Mouse (Mus musculus) neural tube, embryonic 11.5 days (tissue): Measurements from ENCODE around the gene Msl1. TPM values are rescaled to one million over a fixed set of nuclear protein-coding genes. Genes with fewer than 3 reads are reported as not detected.

ENCODE experiments used
- ATAC-seq: fragments of 200-750 bp; cut with Nextera tagmentation; 2 replicates; pipeline ENCODE4 v1.8.0; 2017; ENCODE audit warnings: moderate number of reproducible peaks, mild to moderate bottlenecking, moderate TSS enrichment, moderate library complexity; ENCODE audit not compliant: insufficient read depth, low FRiP score, low TSS enrichment
- DNase-seq: peaks from one replicate; pipeline ENCODE4 v3.0.0-alpha.2; 2015; ENCODE audit warnings: low spot score
- H3K27ac ChIP-seq: fragments of 300-500 bp; sonication (generic); 2 replicates; pipeline ENCODE4 v1.5.1; 2014; ENCODE audit warnings: low read depth, mild to moderate bottlenecking, low read length
- H3K27me3 ChIP-seq: fragments of 300-500 bp; sonication (generic); 2 replicates; pipeline ENCODE4 v1.6.1; 2014; ENCODE audit warnings: mild to moderate bottlenecking, low read length, mixed read lengths; ENCODE audit not compliant: control insufficient read depth, insufficient read depth
- H3K36me3 ChIP-seq: fragments of 300-500 bp; sonication (generic); 2 replicates; pipeline ENCODE4 v1.6.1; 2014; ENCODE audit warnings: mild to moderate bottlenecking, low read length, moderate library complexity, mixed read lengths; ENCODE audit not compliant: control insufficient read depth, insufficient read depth
- H3K4me1 ChIP-seq: fragments of 300-500 bp; sonication (generic); 2 replicates; pipeline ENCODE4 v1.6.1; 2014; ENCODE audit warnings: low read length, mixed read lengths; ENCODE audit not compliant: control insufficient read depth, insufficient read depth
- H3K4me2 ChIP-seq: fragments of 300-500 bp; sonication (generic); 2 replicates; pipeline ENCODE4 v1.6.1; 2014; ENCODE audit warnings: low read depth, mild to moderate bottlenecking, moderate library complexity
- H3K4me3 ChIP-seq: fragments of 300-500 bp; sonication (generic); 2 replicates; pipeline ENCODE4 v1.5.1; 2014; ENCODE audit warnings: low read depth, low read length
- H3K9ac ChIP-seq: fragments of 300-500 bp; sonication (generic); 2 replicates; pipeline ENCODE4 v1.6.1; 2014; ENCODE audit warnings: mild to moderate bottlenecking, low read length
- H3K9me3 ChIP-seq: fragments of 300-500 bp; sonication (generic); 2 replicates; pipeline ENCODE4 v1.6.1; 2016; ENCODE audit warnings: low read length; ENCODE audit not compliant: control insufficient read depth
- WGBS: fragments of 180-500 bp; shearing (Covaris S2); extraction: QIAGEN DNeasy Blood & Tissue Kit; methylation state at CpG from one replicate; pipeline ENCODE4 v1.1.7; 2014; 5-methylcytosine and 5-hydroxymethylcytosine counted together
- polyA plus RNA-seq: library from polyadenylated mRNA; unstranded; fragments of >200 nt; fragmentation: Nextera tagmentation; extraction: Ambion mirVana; gene quantifications from 2 replicates; pipeline ENCODE4 v1.2.1, GENCODE M21; 2014

Msl1 gene
- polyA plus RNA-seq, 1 experiment from 2014 or later: 24.2 TPM

GRCm38 (mm10) chr11:98773635-98774295 lies 21.6 kb upstream of the Msl1 start:
- Histone ChIP-seq H3K27me3 (no peaks in the 10 kb centered on the region), H3K27ac (no peak overlapping the region), H3K4me2 (peak overlapping the region; percentile 69), H3K4me3 (peak overlapping the region; percentile 30), H3K36me3 (no peaks in the 10 kb centered on the region), H3K4me1 (peaks cover 28% of the 10 kb centered on the region), H3K9ac (peak overlapping the region; percentile 40; the same call in 1 of the 2 replicates), H3K9me3 (no peaks in the 10 kb centered on the region)
- ATAC-seq (peak; percentile 78), DNase-seq (peak; percentile 92)
- 1% methylated on average over 37 of the region's 37 CpGs for WGBS

GRCm38 (mm10) chr11:98774582-98775347 lies 20.6 kb upstream of the Msl1 start, which contains the start of gene Nr1d1:
Gene Nr1d1 (minus strand): TSS chr11:98775333.
- under 1% methylated on average over 22 of the region's 22 CpGs for WGBS
- H3K9me3 ChIP-seq: no peaks in the 10 kb centered on the region
- DNase-seq (no peak), ATAC-seq (no peak)
- no peaks in the 10 kb centered on the region for H3K27me3 ChIP-seq
- H3K4me2 ChIP-seq: peak within 1 kb of the TSS; percentile 69
- peak within 1 kb of the TSS; percentile 30 for H3K4me3 ChIP-seq
- 0 out of 2 replicates have a peak within 1 kb of the TSS, but pooled peaks have one; percentile 9 for H3K27ac ChIP-seq
- 0 out of 2 replicates have a peak within 1 kb of the TSS, but pooled peaks have one; percentile 40 for H3K9ac ChIP-seq
- no peaks in the 10 kb centered on the region for H3K36me3 ChIP-seq
- H3K4me1 ChIP-seq: peaks cover 28% of the 10 kb centered on the region

DNA sequence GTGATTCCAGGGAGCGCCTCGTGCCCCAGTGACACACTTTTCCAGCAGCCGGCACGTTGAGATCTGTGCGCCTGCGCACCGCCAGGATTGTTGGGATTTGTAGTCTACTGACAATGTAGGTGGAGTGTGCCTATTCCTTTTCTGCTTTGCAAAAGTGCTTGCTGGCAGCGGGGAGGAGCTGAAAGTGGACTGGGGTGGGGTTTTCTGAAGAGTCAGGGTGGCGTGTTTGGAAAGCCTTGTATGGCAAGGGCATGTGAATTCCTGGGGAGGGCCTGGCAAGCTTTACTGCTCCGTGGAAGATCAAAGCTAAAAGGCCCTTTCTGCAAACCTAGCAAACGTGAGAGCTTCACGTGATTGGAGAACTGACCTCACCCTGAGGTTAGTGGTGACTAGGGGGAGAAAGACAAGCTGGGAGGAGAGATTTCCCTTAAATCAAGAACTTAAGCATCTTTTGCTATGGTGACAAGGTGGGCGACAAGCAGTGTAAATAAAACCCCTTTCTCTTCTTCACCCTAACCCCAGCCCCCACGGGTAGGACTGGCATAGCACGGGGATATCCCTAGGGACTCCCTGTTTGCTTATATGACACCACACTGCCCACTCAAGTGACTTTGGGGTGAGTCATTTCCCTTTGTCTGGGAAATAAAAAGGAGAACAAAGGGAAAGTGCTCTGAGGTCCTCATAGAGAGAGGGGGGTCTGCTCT lies 19.8 kb upstream of the Msl1 start:
- Histone ChIP-seq H3K4me1 (peaks cover 28% of the 10 kb centered on the region), H3K36me3 (no peaks in the 10 kb centered on the region), H3K27ac (no peak overlapping the region), H3K27me3 (no peaks in the 10 kb centered on the region), H3K9me3 (no peaks in the 10 kb centered on the region), H3K4me2 (peak overlapping the region; percentile 69), H3K4me3 (peak overlapping the region; percentile 18; the same call in 1 of the 2 replicates), H3K9ac (no peak overlapping the region)
- WGBS: 6% methylated on average over 15 of the region's 15 CpGs
- DNase-seq: peak; percentile 94
- peak; percentile 67 for ATAC-seq

GRCm38 (mm10) chr11:98776052-98776764 lies 19.1 kb upstream of the Msl1 start:
- H3K27me3 ChIP-seq: no peaks in the 10 kb centered on the region
- no peaks in the 10 kb centered on the region for H3K36me3 ChIP-seq
- 42% methylated on average over 12 of the region's 12 CpGs for WGBS
- no peak overlapping the region for H3K9ac ChIP-seq
- peaks cover 28% of the 10 kb centered on the region for H3K4me1 ChIP-seq
- H3K4me3 ChIP-seq: no peak overlapping the region
- no peaks in the 10 kb centered on the region for H3K9me3 ChIP-seq
- peak overlapping the region; percentile 9; the same call in 1 of the 2 replicates for H3K27ac ChIP-seq
- ATAC-seq (no peak), DNase-seq (no peak)
- no peak overlapping the region for H3K4me2 ChIP-seq

DNA sequence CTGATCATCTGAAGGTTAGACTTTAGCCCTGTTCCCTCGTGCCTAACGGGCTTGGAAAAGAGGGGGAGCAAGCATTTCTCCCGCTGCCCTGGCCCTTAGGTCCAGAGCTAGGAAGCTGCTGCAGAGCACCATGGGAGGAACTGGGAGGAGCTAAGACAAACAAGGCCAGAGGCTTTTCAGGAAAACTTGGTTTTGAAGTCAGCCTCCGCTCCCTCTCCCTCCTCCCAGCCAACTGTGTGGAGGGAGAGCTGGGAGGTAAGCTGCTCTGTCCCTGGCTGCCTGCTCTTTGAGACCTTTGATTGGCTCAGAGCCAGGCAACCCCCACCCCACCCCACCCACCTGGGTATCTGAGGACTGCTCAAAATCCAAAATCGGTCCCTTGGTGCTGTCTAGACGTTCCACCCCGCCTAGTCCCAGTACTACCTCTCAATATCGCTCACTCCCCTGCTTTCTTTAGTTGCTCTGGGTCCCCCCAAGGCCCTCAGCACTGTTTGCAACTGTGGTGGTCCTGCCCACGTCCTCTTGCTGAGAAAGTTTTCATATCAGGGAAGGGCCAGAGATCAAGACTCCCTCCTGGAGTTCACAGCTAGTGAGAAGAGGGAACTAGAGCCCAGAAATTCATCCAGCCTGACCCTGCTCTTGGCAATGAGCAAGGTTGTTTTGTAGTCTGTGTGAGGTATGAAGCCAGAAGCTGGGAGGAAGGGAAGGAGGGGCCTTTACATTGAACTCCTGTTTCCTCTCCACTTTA lies 18.3 kb upstream of the Msl1 start:
- no peaks in the 10 kb centered on the region for H3K27me3 ChIP-seq
- peak overlapping the region; percentile 50 for H3K27ac ChIP-seq
- peak overlapping the region; percentile 6; the same call in 1 of the 2 replicates for H3K4me2 ChIP-seq
- H3K4me3 ChIP-seq: no peak overlapping the region
- DNase-seq: peak; percentile 45
- ATAC-seq: no peak
- 14% methylated on average over 9 of the region's 9 CpGs for WGBS
- H3K4me1 ChIP-seq: peaks cover 31% of the 10 kb centered on the region
- H3K9me3 ChIP-seq: no peaks in the 10 kb centered on the region
- H3K9ac ChIP-seq: no peak overlapping the region
- H3K36me3 ChIP-seq: no peaks in the 10 kb centered on the region

- no peak for DNase-seq
- H3K27ac ChIP-seq: no peak overlapping the region
- H3K4me2 ChIP-seq: no peak overlapping the region
- H3K27me3 ChIP-seq: no peaks in the 10 kb centered on the region
- no peak overlapping the region for H3K4me3 ChIP-seq
- no peaks in the 10 kb centered on the region for H3K36me3 ChIP-seq
- peaks cover 39% of the 10 kb centered on the region for H3K4me1 ChIP-seq
- ATAC-seq: no peak
- no peaks in the 10 kb centered on the region for H3K9me3 ChIP-seq
- H3K9ac ChIP-seq: no peak overlapping the region
Measured at GRCm38 (mm10) chr11:98777888-98778287, 17.4 kb upstream of the Msl1 start.

GRCm38 (mm10) chr11:98781851-98782512 lies 13.3 kb upstream of the Msl1 start:
- H3K27ac ChIP-seq: peak overlapping the region; percentile 80; the same call in 1 of the 2 replicates
- H3K4me2 ChIP-seq: no peak overlapping the region; the same call in 1 of the 2 replicates
- no peak for ATAC-seq
- H3K36me3 ChIP-seq: no peaks in the 10 kb centered on the region
- 18% methylated on average over 14 of the region's 14 CpGs for WGBS
- no peaks in the 10 kb centered on the region for H3K9me3 ChIP-seq
- H3K27me3 ChIP-seq: no peaks in the 10 kb centered on the region
- DNase-seq: no peak
- H3K9ac ChIP-seq: no peak overlapping the region
- no peak overlapping the region for H3K4me3 ChIP-seq
- peaks cover 26% of the 10 kb centered on the region for H3K4me1 ChIP-seq
